Mouse (Mus musculus) heart, embryonic 11.5 days (tissue): ENCODE data around the gene Tcam1. TPM values are rescaled to one million over a fixed set of nuclear protein-coding genes. Genes with fewer than 3 reads are reported as not detected.

Source experiments
- ATAC-seq: fragments of 200-750 bp; cut with Nextera tagmentation; replicated peaks from 2 replicates; pipeline ENCODE4 v1.8.0; 2017; ENCODE audit warnings: moderate library complexity; ENCODE audit not compliant: insufficient number of reproducible peaks, low FRiP score, low TSS enrichment
- H3K27ac ChIP-seq: fragments of 300-500 bp; sonication (generic); 2 replicates; pipeline ENCODE4 v1.5.1; 2014; ENCODE audit warnings: mild to moderate bottlenecking, low read depth, low read length
- H3K27me3 ChIP-seq: fragments of 300-500 bp; sonication (generic); 2 replicates; pipeline ENCODE4 v1.6.1; 2014; ENCODE audit warnings: mild to moderate bottlenecking, low read length, mixed read lengths; ENCODE audit not compliant: control insufficient read depth, insufficient read depth
- H3K36me3 ChIP-seq: fragments of 300-500 bp; sonication (generic); 2 replicates; pipeline ENCODE4 v1.6.1; 2014; ENCODE audit warnings: mild to moderate bottlenecking, low read length, moderate library complexity, mixed read lengths; ENCODE audit not compliant: control insufficient read depth, insufficient read depth
- H3K4me1 ChIP-seq: fragments of 300-500 bp; sonication (generic); 2 replicates; pipeline ENCODE4 v1.6.1; 2014; ENCODE audit warnings: low read length; ENCODE audit not compliant: control insufficient read depth, insufficient read depth
- H3K4me2 ChIP-seq: fragments of 300-500 bp; sonication (generic); 2 replicates; pipeline ENCODE4 v1.6.1; 2014; ENCODE audit warnings: mild to moderate bottlenecking, moderate library complexity
- H3K4me3 ChIP-seq: fragments of 300-500 bp; sonication (generic); 2 replicates; pipeline ENCODE4 v1.5.1; 2014; ENCODE audit warnings: low read depth, low read length
- H3K9ac ChIP-seq: fragments of 300-500 bp; sonication (generic); 2 replicates; pipeline ENCODE4 v1.6.1; 2014; ENCODE audit warnings: mild to moderate bottlenecking, low read depth, low read length, moderate library complexity
- H3K9me3 ChIP-seq: fragments of 300-500 bp; sonication (generic); replicated peaks from 2 replicates; pipeline ENCODE4 v1.6.1; 2016; ENCODE audit warnings: low read length; ENCODE audit not compliant: control insufficient read depth
- WGBS: fragments of 180-500 bp; shearing (Covaris S2); extraction: QIAGEN DNeasy Blood & Tissue Kit; methylation state at CpG from one replicate; pipeline ENCODE4 v1.1.7; 2014; ENCODE audit not compliant: insufficient replicate concordance; 5-methylcytosine and 5-hydroxymethylcytosine counted together
- polyA plus RNA-seq: library from polyadenylated mRNA; unstranded; fragments of >200 nt; fragmentation: Nextera tagmentation; extraction: Ambion mirVana; gene quantifications from 2 replicates; pipeline ENCODE4 v1.2.1, GENCODE M21; 2014

Tcam1 gene
- polyA plus RNA-seq, 1 experiment from 2014 or later: 0.13 TPM

GRCm38 (mm10) chr11:106329682-106330081 is 53.2 kb downstream of the Tcam1 start:
- 49% methylated on average over 7 of the region's 7 CpGs for WGBS
- H3K9me3 ChIP-seq: no peaks in the 10 kb centered on the region
- no peak overlapping the region for H3K9ac ChIP-seq
- no peak overlapping the region for H3K4me2 ChIP-seq
- H3K4me3 ChIP-seq: no peak overlapping the region
- ATAC-seq: no peak
- H3K4me1 ChIP-seq: peaks cover 22% of the 10 kb centered on the region
- no peaks in the 10 kb centered on the region for H3K27me3 ChIP-seq
- no peaks in the 10 kb centered on the region for H3K36me3 ChIP-seq
- no peak overlapping the region for H3K27ac ChIP-seq

- H3K36me3 ChIP-seq: no peaks in the 10 kb centered on the region
- WGBS: 48% methylated on average over 4 of the region's 4 CpGs
- no peak overlapping the region for H3K4me3 ChIP-seq
- no peaks in the 10 kb centered on the region for H3K27me3 ChIP-seq
- H3K4me2 ChIP-seq: no peak overlapping the region
- no peak for ATAC-seq
- no peak overlapping the region for H3K9ac ChIP-seq
- no peak overlapping the region for H3K27ac ChIP-seq
- no peaks in the 10 kb centered on the region for H3K9me3 ChIP-seq
- H3K4me1 ChIP-seq: peaks cover 22% of the 10 kb centered on the region
Measured at GRCm38 (mm10) chr11:106332458-106332857, 56.0 kb downstream of the Tcam1 start.

GRCm38 (mm10) chr11:106334066-106334465 is 57.6 kb downstream of the Tcam1 start:
- Histone ChIP-seq H3K9ac (no peak overlapping the region), H3K4me2 (no peak overlapping the region), H3K27ac (no peak overlapping the region), H3K9me3 (no peaks in the 10 kb centered on the region), H3K4me3 (no peak overlapping the region), H3K36me3 (no peaks in the 10 kb centered on the region), H3K27me3 (no peaks in the 10 kb centered on the region), H3K4me1 (peaks cover 14% of the 10 kb centered on the region)
- no peak for ATAC-seq
- 6% methylated on average over 2 of the region's 2 CpGs for WGBS

- H3K27me3 ChIP-seq: no peaks in the 10 kb centered on the region
- no peaks in the 10 kb centered on the region for H3K36me3 ChIP-seq
- WGBS: 72% methylated on average over 5 of the region's 5 CpGs
- no peak overlapping the region for H3K4me2 ChIP-seq
- no peaks in the 10 kb centered on the region for H3K9me3 ChIP-seq
- no peak overlapping the region for H3K4me3 ChIP-seq
- no peak overlapping the region for H3K9ac ChIP-seq
- no peak for ATAC-seq
- no peak overlapping the region for H3K27ac ChIP-seq
- H3K4me1 ChIP-seq: peaks cover 7% of the 10 kb centered on the region
Measured at GRCm38 (mm10) chr11:106338029-106338428, 61.6 kb downstream of the Tcam1 start.

Other genes starting within 250 kb of the Tcam1 start
- 50.5 and 51.8 TPM in 2 replicates for gene Dcaf7, start 239.8 kb upstream of the Tcam1 start, polyA plus RNA-seq
- 9.7 and 11.0 TPM in 2 replicates for gene Taco1, start 210.6 kb upstream of the Tcam1 start, polyA plus RNA-seq
- gene Map3k3, start 192.1 kb upstream of the Tcam1 start, polyA plus RNA-seq: 20.8 and 22.2 TPM in 2 replicates
- gene Gm10840, start 115.8 kb upstream of the Tcam1 start, polyA plus RNA-seq: not detected in 2 replicates
- gene Limd2, start 115.8 kb upstream of the Tcam1 start, polyA plus RNA-seq: 145 and 151 TPM in 2 replicates
- 22.4 and 26.6 TPM in 2 replicates for gene Strada, start 74.5 kb upstream of the Tcam1 start, polyA plus RNA-seq
- 58.9 and 91.1 TPM in 2 replicates for gene Ccdc47, start 60.3 kb upstream of the Tcam1 start, polyA plus RNA-seq
- 45.3 and 58.3 TPM in 2 replicates for gene Ddx42, start 59.7 kb upstream of the Tcam1 start, polyA plus RNA-seq
- 45.2 and 46.7 TPM in 2 replicates for gene Ftsj3, start 20.6 kb upstream of the Tcam1 start, polyA plus RNA-seq
- gene Psmc5, start 20.5 kb upstream of the Tcam1 start, polyA plus RNA-seq: 280 and 294 TPM in 2 replicates
- 22.4 and 25.9 TPM in 2 replicates for gene Smarcd2, start 3.7 kb upstream of the Tcam1 start, polyA plus RNA-seq
- gene Gh, start 25.2 kb downstream of the Tcam1 start, polyA plus RNA-seq: not detected in 2 replicates
- gene Cd79b, start 38.1 kb downstream of the Tcam1 start, polyA plus RNA-seq: 0.73 and 1.3 TPM in 2 replicates
- 0.07 and 0.38 TPM in 2 replicates for gene Scn4a, start 76.6 kb downstream of the Tcam1 start, polyA plus RNA-seq
- 0.14 TPM in 1 of 2 replicates, not detected in the other for gene Prr29, start 88.8 kb downstream of the Tcam1 start, polyA plus RNA-seq
- gene Icam2, start 111.4 kb downstream of the Tcam1 start, polyA plus RNA-seq: 73.2 and 76.2 TPM in 2 replicates
- 3.7 and 4.4 TPM in 2 replicates for gene Ern1, start 211.2 kb downstream of the Tcam1 start, polyA plus RNA-seq